Mouse (Mus musculus) forebrain, embryonic 12.5 days (tissue): ENCODE data around the gene Csnk1g2. TPM values are rescaled to one million over a fixed set of nuclear protein-coding genes. Genes with fewer than 3 reads are reported as not detected.
"Not testable (repeated sequence)": the region's sequence is repeated elsewhere in the genome, so short reads cannot be mapped to it uniquely, and the experiment has no call there.

ENCODE experiments used
- ATAC-seq: fragments of 200-750 bp; cut with Nextera tagmentation; 2 replicates; pipeline ENCODE4 v1.8.0; 2017; ENCODE audit warnings: moderate TSS enrichment; ENCODE audit not compliant: low FRiP score
- H3K27ac ChIP-seq: fragments of 300-500 bp; sonication (generic); 2 replicates; pipeline ENCODE4 v1.5.1; 2016; ENCODE audit warnings: mild to moderate bottlenecking
- H3K27me3 ChIP-seq: fragments of 300-500 bp; sonication (generic); 2 replicates; pipeline ENCODE4 v1.6.1; 2016; ENCODE audit warnings: mild to moderate bottlenecking
- H3K36me3 ChIP-seq: fragments of 300-500 bp; sonication (generic); replicated peaks from 2 replicates; pipeline ENCODE4 v1.6.1; 2016; ENCODE audit warnings: mild to moderate bottlenecking
- H3K4me1 ChIP-seq: fragments of 300-500 bp; sonication (generic); 2 replicates; pipeline ENCODE4 v1.6.1; 2016
- H3K4me2 ChIP-seq: fragments of 300-500 bp; sonication (generic); 2 replicates; pipeline ENCODE4 v1.6.1; 2016; ENCODE audit warnings: mild to moderate bottlenecking, moderate library complexity
- H3K4me3 ChIP-seq: fragments of 300-500 bp; sonication (generic); replicated peaks from 2 replicates; pipeline ENCODE4 v1.5.1; 2016; ENCODE audit warnings: mild to moderate bottlenecking
- H3K9ac ChIP-seq: fragments of 300-500 bp; sonication (generic); 2 replicates; pipeline ENCODE4 v1.6.1; 2016; ENCODE audit warnings: mild to moderate bottlenecking
- H3K9me3 ChIP-seq: fragments of 300-500 bp; sonication (generic); 2 replicates; pipeline ENCODE4 v1.6.1; 2016
- WGBS: fragments of 180-500 bp; shearing (Covaris S2); methylation state at CpG from one replicate; pipeline ENCODE4 v1.1.7; 2016; 5-methylcytosine and 5-hydroxymethylcytosine counted together
- polyA plus RNA-seq: library from polyadenylated mRNA; unstranded; fragments of >200 nt; fragmentation: Nextera tagmentation; extraction: Ambion mirVana; gene quantifications from 2 replicates; pipeline ENCODE4 v1.2.1, GENCODE M21; 2016

Gene Csnk1g2
- polyA plus RNA-seq, 1 experiment from 2014 or later, result 161 TPM

DNA sequence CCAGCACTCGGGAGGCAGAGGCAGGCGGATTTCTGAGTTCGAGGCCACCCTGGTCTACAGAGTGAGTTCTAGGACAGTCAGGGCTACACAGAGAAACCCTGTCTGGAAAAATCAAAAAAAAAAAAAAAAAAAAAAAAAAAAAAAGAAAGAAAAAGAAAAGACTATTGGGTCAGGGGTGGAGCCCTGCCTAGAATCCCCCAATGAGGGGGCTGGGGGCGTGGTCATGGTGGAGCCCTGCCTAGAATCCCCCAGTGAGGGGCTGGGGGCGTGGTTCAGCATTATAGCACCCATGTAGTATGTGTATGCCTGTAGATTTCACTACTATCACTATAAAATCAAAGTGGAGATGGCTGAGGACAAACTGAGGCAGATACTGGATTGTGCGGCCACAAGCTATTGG is 27.3 kb downstream of the Csnk1g2 start:
- H3K4me2 ChIP-seq, ATAC-seq, H3K4me1 ChIP-seq, H3K9me3 ChIP-seq, H3K27me3 ChIP-seq, H3K9ac ChIP-seq, H3K27ac ChIP-seq, H3K4me3 ChIP-seq: not testable (repeated sequence)
- WGBS, result 89% methylated on average over 6 of the region's 6 CpGs
- peaks cover 54% of the 10 kb centered on the region for H3K36me3 ChIP-seq

DNA sequence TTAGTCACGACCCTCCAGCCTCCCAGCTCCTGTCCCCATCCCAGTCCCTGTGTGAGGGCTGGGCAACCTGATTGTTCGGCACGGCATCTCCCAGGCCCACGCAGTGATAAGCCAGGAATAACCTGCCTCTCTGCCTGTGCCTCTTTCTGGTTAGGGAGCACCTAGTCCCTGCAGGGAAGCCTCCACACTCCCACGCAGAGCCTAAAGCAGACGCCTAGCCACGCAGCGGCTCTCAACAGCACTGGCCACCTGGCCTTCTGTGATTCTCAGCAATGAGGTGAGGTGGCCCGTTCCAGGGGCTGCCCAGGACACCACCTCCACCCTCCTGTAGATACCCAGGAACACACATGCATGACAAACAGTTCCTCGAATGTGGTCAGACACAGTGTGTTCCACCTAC is 27.8 kb downstream of the Csnk1g2 start:
- Histone ChIP-seq H3K27ac (no peak overlapping the region), H3K36me3 (peaks cover 49% of the 10 kb centered on the region), H3K9me3 (no peaks in the 10 kb centered on the region), H3K4me2 (no peak overlapping the region), H3K27me3 (no peaks in the 10 kb centered on the region), H3K9ac (no peak overlapping the region), H3K4me1 (peaks cover 13% of the 10 kb centered on the region), H3K4me3 (no peak overlapping the region)
- WGBS, result 97% methylated on average over 10 of the region's 10 CpGs
- no peak for ATAC-seq

DNA sequence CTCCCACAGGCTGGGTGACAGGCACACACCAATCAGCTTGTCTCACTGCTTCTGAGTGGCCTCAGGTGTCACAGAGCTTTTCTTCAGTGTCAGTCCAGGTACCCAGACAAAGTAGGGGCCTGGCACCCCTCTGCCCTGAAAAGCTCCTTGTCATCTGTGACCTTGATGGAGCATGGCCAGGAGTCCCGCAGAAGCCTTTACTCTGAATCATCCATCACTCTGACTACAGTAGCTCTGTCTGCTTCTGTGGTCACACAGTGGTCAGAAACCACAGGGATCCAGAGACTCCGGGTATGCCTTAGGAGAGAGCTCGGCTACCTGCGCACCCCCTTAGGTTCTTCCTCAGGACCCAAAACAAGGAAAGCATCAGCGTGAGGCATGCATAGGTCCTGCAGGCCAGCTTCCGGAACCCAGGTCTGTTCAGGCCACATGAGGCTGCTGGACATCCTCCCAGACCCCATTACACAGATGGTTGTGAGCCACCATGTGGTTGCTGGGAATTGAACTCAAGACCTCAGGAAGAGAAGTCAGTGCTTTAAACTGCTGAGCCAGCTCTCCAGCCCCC is 30.6 kb downstream of the Csnk1g2 start:
- Histone ChIP-seq H3K27ac (no peak overlapping the region), H3K9ac (no peak overlapping the region), H3K36me3 (peaks cover 20% of the 10 kb centered on the region), H3K4me3 (no peak overlapping the region), H3K4me1 (peaks cover 29% of the 10 kb centered on the region), H3K27me3 (no peaks in the 10 kb centered on the region), H3K4me2 (no peak overlapping the region), H3K9me3 (no peaks in the 10 kb centered on the region)
- 96% methylated on average over 6 of the region's 6 CpGs for WGBS
- no peak for ATAC-seq

DNA sequence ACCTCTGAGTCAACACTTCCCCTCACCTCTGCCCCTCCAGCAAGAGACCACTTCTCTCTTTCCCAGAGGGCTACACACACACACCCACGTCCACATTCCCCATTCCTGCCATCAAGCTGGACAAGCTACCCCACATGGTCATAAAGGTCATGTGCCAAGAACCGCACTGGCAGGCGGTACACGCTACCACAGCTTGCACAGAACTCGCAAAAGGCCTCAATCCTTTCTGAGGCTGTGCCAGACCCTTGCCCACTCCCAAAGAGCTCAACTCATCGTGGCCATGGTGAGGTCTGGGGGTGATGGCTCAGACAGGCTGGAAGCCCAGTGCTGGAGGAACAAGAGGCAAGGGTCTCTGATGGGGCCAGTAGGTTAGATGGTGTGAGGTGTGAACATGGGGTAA is 32.2 kb downstream of the Csnk1g2 start:
- H3K27ac ChIP-seq, result no peak overlapping the region
- 90% methylated on average over 6 of the region's 6 CpGs for WGBS
- H3K9ac ChIP-seq, result no peak overlapping the region

DNA sequence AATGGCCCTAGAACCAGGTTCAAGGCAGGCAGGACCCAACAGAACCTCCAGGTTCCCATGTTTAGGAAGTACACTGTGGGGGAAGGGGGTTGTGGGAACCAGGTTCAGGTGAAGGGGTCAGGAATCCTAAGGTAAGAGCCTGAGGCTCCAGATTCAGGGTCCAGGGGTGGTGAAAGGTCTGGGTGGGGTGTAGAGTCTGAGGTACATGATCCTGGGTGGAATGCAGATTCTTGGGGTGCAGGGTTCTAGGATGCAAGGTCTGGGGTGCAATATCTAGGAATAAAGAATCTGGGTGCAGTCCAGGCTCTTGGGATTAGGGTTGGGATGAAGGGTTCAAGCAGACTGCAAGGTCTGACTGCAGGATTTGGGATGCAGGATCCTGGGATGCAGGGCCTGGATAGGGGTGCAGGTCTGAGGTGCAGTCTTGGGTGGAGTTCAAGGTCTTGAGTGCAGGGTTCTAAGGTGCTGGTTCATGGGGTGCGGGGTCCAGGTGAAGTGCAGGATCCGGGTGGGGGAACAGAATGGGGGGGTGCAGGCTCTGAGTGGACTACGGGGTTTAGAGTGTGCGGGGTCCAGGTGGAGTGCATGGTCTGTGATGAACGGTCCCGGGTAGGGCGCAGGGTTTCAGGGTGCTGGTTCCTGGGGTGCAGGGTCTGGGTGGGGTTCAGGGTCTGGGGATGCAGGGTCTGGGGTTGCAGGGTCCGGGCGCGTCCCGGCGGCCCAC is 32.9 kb downstream of the Csnk1g2 start:
- H3K4me3 ChIP-seq, result peak overlapping the region; percentile 95
- no peaks in the 10 kb centered on the region for H3K27me3 ChIP-seq
- 4% methylated on average over 12 of the region's 12 CpGs for WGBS
- peaks cover 37% of the 10 kb centered on the region for H3K4me1 ChIP-seq
- H3K9ac ChIP-seq, result peak overlapping the region; percentile 93
- peak; percentile 60 for ATAC-seq
- H3K9me3 ChIP-seq, result no peaks in the 10 kb centered on the region
- H3K4me2 ChIP-seq, result peak overlapping the region; percentile 98
- H3K27ac ChIP-seq, result peak overlapping the region; percentile 89
- peaks cover 10% of the 10 kb centered on the region; the same call in 1 of the 2 replicates for H3K36me3 ChIP-seq

More for the DNA sequence above, 32.2 kb downstream of the Csnk1g2 start:
- Histone ChIP-seq H3K4me2 (peak overlapping the region; percentile 98), H3K4me3 (peak overlapping the region; percentile 95), H3K36me3 (peaks cover 14% of the 10 kb centered on the region; the same call in 1 of the 2 replicates), H3K4me1 (peaks cover 37% of the 10 kb centered on the region), H3K9me3 (no peaks in the 10 kb centered on the region), H3K27me3 (no peaks in the 10 kb centered on the region)
- no peak for ATAC-seq

DNA sequence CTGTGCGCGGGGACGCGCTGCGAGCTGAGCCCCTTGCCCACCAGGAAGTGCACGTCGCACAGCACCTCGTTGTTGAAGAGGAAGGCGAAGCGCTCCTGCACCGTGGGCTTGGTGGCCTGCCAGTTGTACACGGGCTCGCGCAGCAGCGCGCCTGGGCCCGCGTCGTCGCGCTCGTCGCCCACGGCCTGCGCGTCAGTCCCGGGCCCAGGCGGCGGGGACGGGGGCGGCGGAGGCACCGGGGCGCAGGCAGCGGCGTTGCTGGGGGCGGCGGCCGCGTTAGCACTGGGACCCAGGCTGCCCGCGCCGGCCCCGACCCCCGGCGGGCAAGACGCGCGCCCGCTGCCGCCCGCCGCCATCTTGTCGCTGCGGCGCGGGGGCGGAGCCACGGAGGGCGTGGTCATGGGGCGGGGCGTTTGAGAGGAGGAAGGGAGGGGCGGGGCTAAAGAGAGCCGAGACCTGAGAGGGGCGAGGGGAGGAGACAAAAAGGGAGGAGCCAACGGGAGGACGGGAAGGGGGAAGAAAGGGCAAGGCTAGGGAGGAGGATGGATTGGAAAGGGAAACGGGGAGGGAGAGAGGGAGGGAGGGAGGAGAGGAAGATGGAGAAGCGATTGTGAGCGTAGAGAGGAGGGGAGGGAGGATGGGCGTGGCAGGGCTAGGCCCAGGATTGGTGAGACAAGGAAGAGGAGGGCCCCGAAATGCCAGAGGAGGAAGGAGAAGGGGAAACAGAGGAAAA is 33.7 kb downstream of the Csnk1g2 start:
- Histone ChIP-seq H3K27me3 (no peaks in the 10 kb centered on the region), H3K4me1 (peaks cover 37% of the 10 kb centered on the region), H3K4me3 (peak overlapping the region; percentile 95), H3K9me3 (no peaks in the 10 kb centered on the region), H3K36me3 (peaks cover 8% of the 10 kb centered on the region; the same call in 1 of the 2 replicates), H3K4me2 (peak overlapping the region; percentile 98), H3K27ac (peak overlapping the region; percentile 92), H3K9ac (peak overlapping the region; percentile 93)
- peak; percentile 89 for ATAC-seq
- WGBS, result under 1% methylated on average over 65 of the region's 72 CpGs

DNA sequence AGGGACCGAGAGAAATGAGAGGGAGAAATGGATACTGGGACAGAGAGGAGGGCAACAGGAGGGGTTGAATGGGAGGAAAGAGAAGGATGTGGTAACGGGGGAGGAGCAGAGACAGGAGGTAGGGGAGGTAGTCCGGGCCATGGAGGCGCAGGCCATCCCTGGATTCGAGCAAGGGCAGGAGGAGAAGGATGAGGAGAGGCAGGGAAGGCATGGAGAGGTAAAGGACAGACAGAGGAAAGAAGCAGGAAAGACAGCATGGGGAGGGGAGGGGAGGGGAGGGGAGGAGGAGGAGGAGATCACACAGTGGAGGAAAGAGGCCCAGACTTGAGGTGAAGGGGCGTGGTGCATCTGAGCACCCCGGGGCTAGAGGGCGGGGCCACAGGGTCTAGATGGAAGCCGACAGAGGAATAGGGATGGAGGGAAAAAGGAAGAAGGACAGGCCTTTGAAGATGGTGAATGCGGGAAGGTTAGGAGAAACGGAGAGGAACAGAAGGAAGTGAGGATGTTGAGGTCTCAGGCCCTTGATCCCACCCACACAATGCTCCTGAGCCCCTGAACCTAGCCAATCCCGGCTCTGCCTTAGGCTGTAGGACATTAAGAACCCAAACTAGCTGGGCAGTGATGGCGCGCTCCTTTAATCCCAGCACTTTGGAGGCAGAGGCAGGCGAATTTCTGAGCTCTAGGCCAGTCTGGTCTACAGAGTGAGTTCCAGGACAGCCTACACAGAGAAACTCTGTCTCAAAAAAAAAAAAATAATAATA is 34.4 kb downstream of the Csnk1g2 start, which contains the start of gene Btbd2:
Gene Btbd2, minus strand, starts transcription at position 209 of the 761 bp plus-strand sequence.
- Histone ChIP-seq H3K4me1 (peaks cover 37% of the 10 kb centered on the region), H3K27me3 (no peaks in the 10 kb centered on the region), H3K36me3 (peaks cover 4% of the 10 kb centered on the region; the same call in 1 of the 2 replicates), H3K9ac (peak within 1 kb of the TSS; percentile 93), H3K4me2 (peak within 1 kb of the TSS; percentile 98), H3K9me3 (no peaks in the 10 kb centered on the region), H3K4me3 (peak within 1 kb of the TSS; percentile 95), H3K27ac (peak within 1 kb of the TSS; percentile 92)
- WGBS, result 20% methylated on average over 15 of the region's 15 CpGs
- no peak; the same call in 1 of the 2 replicates for ATAC-seq

DNA sequence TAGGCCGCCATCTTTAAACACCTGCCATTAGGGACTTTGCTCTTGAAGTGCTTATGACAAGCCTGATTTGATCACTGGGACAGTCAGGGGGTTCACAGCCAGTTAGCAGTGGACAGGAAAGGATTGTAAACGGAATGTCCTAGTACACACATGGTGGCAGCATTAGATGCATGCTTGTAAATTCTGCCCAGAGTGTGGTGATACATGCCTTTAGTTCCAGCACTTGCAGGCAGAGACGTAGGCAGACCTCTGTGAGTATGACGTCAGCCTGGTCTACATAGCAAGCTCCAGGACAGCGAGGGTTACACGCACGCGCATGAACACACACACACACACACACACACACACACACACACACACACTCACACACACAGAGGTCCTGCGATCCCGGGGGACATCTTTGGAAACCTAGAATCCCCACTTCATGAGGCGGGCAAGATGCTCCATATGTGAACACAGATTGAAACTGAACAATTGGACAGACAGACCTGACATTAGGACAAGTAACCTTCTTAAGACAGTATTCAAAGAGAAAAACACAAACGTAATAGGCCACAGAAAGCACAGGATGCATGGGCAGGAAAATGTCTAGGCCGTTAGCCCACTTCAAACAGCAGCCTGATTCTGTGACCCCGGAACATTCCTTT is 35.7 kb downstream of the Csnk1g2 start:
- 84% methylated on average over 14 of the region's 14 CpGs for WGBS
- H3K36me3 ChIP-seq, result no peaks in the 10 kb centered on the region; the same call in 1 of the 2 replicates
- 0 out of 2 replicates have a peak overlapping the region, but pooled peaks have one; percentile 25 for H3K27ac ChIP-seq
- H3K27me3 ChIP-seq, result no peaks in the 10 kb centered on the region
- H3K4me2 ChIP-seq, result no peak overlapping the region
- no peak for ATAC-seq
- H3K4me1 ChIP-seq, result peaks cover 40% of the 10 kb centered on the region
- H3K4me3 ChIP-seq, result no peak overlapping the region
- no peak overlapping the region for H3K9ac ChIP-seq
- H3K9me3 ChIP-seq, result no peaks in the 10 kb centered on the region

DNA sequence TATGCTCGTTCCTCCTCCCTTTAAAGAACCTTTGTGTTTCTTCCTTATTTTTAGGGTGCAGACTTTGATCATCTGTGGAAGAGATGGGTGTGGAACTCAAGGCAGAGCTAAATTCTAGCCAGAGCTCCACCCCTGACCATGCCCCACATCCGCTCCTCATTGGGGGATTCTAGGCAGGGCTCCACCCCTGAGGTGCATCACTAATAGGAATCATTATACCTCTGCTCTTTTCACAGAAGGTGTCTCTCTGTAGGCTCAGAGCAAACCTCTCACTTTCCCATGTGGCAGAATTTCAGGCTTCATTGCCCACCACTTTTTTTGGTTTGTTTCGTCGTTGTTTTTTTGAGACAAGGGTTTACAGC is 36.2 kb downstream of the Csnk1g2 start:
- Histone ChIP-seq H3K4me2 (no peak overlapping the region), H3K27ac (no peak overlapping the region), H3K4me3 (no peak overlapping the region), H3K9ac (no peak overlapping the region), H3K4me1 (peaks cover 43% of the 10 kb centered on the region), H3K9me3 (no peaks in the 10 kb centered on the region), H3K27me3 (no peaks in the 10 kb centered on the region), H3K36me3 (no peaks in the 10 kb centered on the region)
- WGBS, result 66% methylated on average over 4 of the region's 4 CpGs
- ATAC-seq, result no peak

DNA sequence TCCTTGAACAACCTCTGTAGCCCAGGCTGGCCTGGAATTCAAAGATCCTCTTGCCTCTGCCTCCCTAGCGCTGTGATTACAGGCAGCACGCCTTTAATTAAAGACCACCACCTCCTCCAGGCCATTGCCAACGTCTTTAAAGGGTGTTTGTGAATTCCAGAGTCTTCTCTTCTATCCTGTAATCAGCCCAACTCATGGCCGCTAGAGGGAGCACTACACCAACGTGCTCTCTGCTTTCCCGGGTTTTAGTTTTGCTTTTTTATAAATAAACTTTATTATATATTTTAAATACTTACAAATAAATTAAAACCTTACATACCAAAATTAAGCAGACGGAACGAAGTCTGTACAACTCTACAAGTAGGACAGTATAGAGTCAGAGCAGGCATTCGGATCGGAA is 36.6 kb downstream of the Csnk1g2 start:
- no peaks in the 10 kb centered on the region for H3K36me3 ChIP-seq
- whole genome bisulfite sequencing, result 13% methylated on average over 10 of the region's 10 CpGs
- H3K4me2 ChIP-seq, result peak overlapping the region; percentile 38
- no peak for ATAC-seq
- no peak overlapping the region for H3K27ac ChIP-seq
- 0 out of 2 replicates have a peak overlapping the region, but pooled peaks have one; percentile 12 for H3K4me3 ChIP-seq
- peaks cover 42% of the 10 kb centered on the region for H3K4me1 ChIP-seq
- H3K9me3 ChIP-seq, result no peaks in the 10 kb centered on the region
- H3K9ac ChIP-seq, result no peak overlapping the region
- H3K27me3 ChIP-seq, result no peaks in the 10 kb centered on the region

DNA sequence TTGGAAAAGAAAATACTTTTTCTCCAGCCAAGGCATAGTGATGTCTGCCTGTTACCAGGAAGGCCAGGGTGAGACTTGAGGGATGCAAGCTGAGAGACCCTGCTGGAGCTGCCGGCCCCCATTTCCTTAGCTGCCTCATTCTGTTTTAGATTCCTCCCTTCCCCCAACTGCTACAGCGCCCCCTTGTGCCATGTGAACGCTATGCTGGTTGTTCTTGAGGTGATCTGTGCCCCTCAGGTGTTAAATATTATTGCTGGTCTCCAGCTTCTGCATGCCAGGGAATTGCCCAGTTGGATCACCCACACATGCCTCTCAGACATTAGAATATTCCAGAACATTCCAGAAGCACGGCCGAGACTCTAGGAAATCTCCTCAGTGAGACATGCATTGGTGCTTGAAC is 38.5 kb downstream of the Csnk1g2 start:
- no peaks in the 10 kb centered on the region for H3K9me3 ChIP-seq
- no peak overlapping the region for H3K4me3 ChIP-seq
- H3K27ac ChIP-seq, result no peak overlapping the region
- no peak overlapping the region for H3K9ac ChIP-seq
- no peak overlapping the region for H3K4me2 ChIP-seq
- H3K4me1 ChIP-seq, result peaks cover 36% of the 10 kb centered on the region
- H3K36me3 ChIP-seq, result peaks cover 8% of the 10 kb centered on the region
- no peaks in the 10 kb centered on the region for H3K27me3 ChIP-seq
- 36% methylated on average over 5 of the region's 5 CpGs for WGBS
- ATAC-seq, result no peak
